Mouse (Mus musculus) small intestine, adult 2 months (tissue): ENCODE results near the gene Plekhh3. TPM values are rescaled to one million over a fixed set of nuclear protein-coding genes. Genes with fewer than 3 reads are reported as not detected.
A peak's percentile ranks its signal among the peaks of the same experiment; 100 is the strongest.

ENCODE experiments used
- H3K27ac ChIP-seq: fragments of 200-500 bp; 2 replicates; pipeline ENCODE4 v1.5.1; 2012; ENCODE audit warnings: low read depth, low read length, control low read depth, inconsistent platforms; ENCODE audit not compliant: insufficient read depth
- H3K27me3 ChIP-seq: fragments of 200-500 bp; 2 replicates; pipeline ENCODE4 v1.6.1; 2012; ENCODE audit warnings: mild to moderate bottlenecking, moderate library complexity, low read length, inconsistent platforms; ENCODE audit not compliant: control insufficient read depth, insufficient read depth
- H3K36me3 ChIP-seq: fragments of 200-500 bp; 2 replicates; pipeline ENCODE4 v1.6.1; 2012; ENCODE audit warnings: mild to moderate bottlenecking, low read length, control low read depth, inconsistent platforms; ENCODE audit not compliant: control insufficient read depth, insufficient read depth
- H3K4me1 ChIP-seq: fragments of 200-500 bp; 2 replicates; pipeline ENCODE4 v1.6.1; 2012; ENCODE audit warnings: low read length, inconsistent platforms, mixed read lengths; ENCODE audit not compliant: control insufficient read depth, insufficient read depth, insufficient read length
- H3K4me3 ChIP-seq: fragments of 200-500 bp; 2 replicates; pipeline ENCODE4 v1.5.1; 2012; ENCODE audit warnings: low read depth, mild to moderate bottlenecking, control low read depth, inconsistent platforms, low read length, moderate library complexity
- CTCF ChIP-seq: fragments of 200-500 bp; IDR thresholded peaks from 2 replicates; pipeline ENCODE4 v1.5.1; 2012; ENCODE audit warnings: low read depth, mild to moderate bottlenecking, control low read depth, inconsistent platforms, low read length, moderate library complexity, mixed read lengths; ENCODE audit not compliant: insufficient replicate concordance, insufficient read length; ENCODE audit errors: extremely low read depth
- POLR2A ChIP-seq: fragments of 200-500 bp; IDR thresholded peaks from 2 replicates; pipeline ENCODE4 v1.6.1; 2012; ENCODE audit warnings: low read depth, mild to moderate bottlenecking, control low read depth, inconsistent platforms, low read length, moderate library complexity
- WGBS: fragments of 180-500 bp; shearing (Covaris S2); methylation state at CpG from one replicate; pipeline ENCODE4 v1.1.7; 2018; 5-methylcytosine and 5-hydroxymethylcytosine counted together
- polyA plus RNA-seq: library from polyadenylated mRNA; depleted of rRNA; stranded (reverse); fragments of >200 nt; gene quantifications from 2 replicates; pipeline ENCODE4 v1.2.3, GENCODE M21; 2012; rRNA removed

Plekhh3 gene
- polyA plus RNA-seq, result 33.0 and 84.5 TPM in 2 replicates

DNA sequence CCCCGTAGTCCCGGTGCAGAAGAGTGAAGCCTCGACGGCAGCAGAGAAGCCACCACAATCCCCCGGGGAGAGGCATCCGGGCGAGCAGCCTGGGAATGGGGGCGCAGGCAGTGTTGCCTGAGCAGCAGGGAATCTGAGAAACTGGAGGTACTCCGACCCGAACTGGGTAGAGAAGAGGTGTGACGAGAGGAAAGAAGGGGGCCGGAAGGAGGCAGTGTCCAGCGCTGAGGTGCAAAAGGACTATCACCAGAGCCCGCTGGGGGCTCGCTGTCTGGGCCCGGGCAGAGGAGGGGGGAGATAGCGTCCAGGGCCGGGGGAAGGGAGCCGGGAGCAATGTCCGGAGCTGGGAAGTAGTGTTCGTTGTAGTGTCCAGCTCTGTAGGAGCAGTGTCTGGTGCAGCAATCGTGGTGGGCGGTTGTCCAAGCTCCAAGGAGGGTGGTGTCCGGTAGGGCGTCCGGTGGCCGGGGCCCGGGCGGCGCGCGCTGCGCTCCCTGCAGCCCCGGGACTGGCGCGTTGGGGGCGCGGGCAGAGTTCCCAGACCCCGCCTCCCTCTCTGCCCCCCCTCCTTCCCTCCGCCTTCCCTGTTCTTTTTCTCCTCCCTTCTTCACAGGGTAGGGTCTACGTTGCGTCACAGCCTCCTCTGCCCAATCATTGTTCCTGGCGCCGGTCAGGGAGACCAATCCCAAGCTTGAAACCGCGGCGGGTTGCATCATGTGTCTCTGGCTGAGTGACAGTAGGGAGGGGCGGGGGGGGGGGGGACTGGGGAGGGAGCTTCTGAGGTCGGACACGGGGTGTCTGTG is at the start of gene Plekhh3:
Gene Plekhh3, minus strand, starts transcription at position 541 of the 800 bp plus-strand sequence.
- no peaks in the 10 kb centered on the region for H3K27me3 ChIP-seq
- peaks cover 19% of the 10 kb centered on the region for H3K36me3 ChIP-seq
- H3K4me1 ChIP-seq, result peaks cover 25% of the 10 kb centered on the region
- TF ChIP-seq POLR2A (peak; percentile 51; the same call in 1 of the 2 replicates), CTCF (no peak)
- under 1% methylated on average over 50 of the region's 50 CpGs for WGBS
- H3K27ac ChIP-seq, result peak within 1 kb of the TSS; percentile 90
- peak within 1 kb of the TSS; percentile 85 for H3K4me3 ChIP-seq

GRCm38 (mm10) chr11:101220853-101221252 is 49.7 kb upstream of the Plekhh3 start:
- WGBS, result 3% methylated on average over 2 of the region's 2 CpGs
- Histone ChIP-seq H3K27ac (peak overlapping the region; percentile 91), H3K4me3 (no peak overlapping the region), H3K4me1 (peaks cover 5% of the 10 kb centered on the region; the same call in 1 of the 2 replicates), H3K27me3 (no peaks in the 10 kb centered on the region), H3K36me3 (peaks cover 18% of the 10 kb centered on the region)
- TF ChIP-seq CTCF (no peak), POLR2A (no peak)

- Histone ChIP-seq H3K36me3 (peaks cover 34% of the 10 kb centered on the region), H3K4me1 (peaks cover 5% of the 10 kb centered on the region; the same call in 1 of the 2 replicates), H3K27ac (peak overlapping the region; percentile 34; the same call in 1 of the 2 replicates), H3K27me3 (no peaks in the 10 kb centered on the region), H3K4me3 (no peak overlapping the region)
- 88% methylated on average over 10 of the region's 10 CpGs for WGBS
- TF ChIP-seq CTCF, result no peak
- no peak for TF ChIP-seq POLR2A
Observed at GRCm38 (mm10) chr11:101218436-101219055, 47.4 kb upstream of the Plekhh3 start.

DNA sequence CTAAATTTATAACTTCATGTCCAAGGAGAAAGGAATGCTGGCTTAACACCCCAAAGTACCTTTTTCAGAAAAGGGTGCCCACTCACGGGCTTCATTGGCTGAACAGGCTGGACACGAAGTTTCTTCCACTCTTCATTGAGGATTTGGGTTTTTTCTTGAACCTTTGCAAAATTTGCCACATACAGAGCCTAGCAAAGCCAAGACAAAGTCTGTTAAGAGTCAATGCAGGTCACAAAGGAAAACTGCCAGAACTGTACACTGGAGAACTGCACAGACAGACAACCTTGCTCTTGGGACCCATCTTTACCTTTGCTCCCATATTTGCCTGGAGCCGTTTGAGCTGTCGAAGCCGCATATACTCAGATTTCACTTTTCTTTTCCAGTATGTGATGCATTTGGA is 45.8 kb upstream of the Plekhh3 start:
- peaks cover 41% of the 10 kb centered on the region for H3K36me3 ChIP-seq
- TF ChIP-seq CTCF (no peak), POLR2A (no peak)
- H3K27me3 ChIP-seq, result no peaks in the 10 kb centered on the region
- H3K27ac ChIP-seq, result no peak overlapping the region
- H3K4me1 ChIP-seq, result peaks cover 5% of the 10 kb centered on the region; the same call in 1 of the 2 replicates
- H3K4me3 ChIP-seq, result no peak overlapping the region
- WGBS, result 84% methylated on average over 5 of the region's 5 CpGs

GRCm38 (mm10) chr11:101211970-101212369 is 40.8 kb upstream of the Plekhh3 start:
- Histone ChIP-seq H3K27me3 (no peaks in the 10 kb centered on the region), H3K27ac (no peak overlapping the region), H3K36me3 (peaks cover 58% of the 10 kb centered on the region), H3K4me1 (no peaks in the 10 kb centered on the region), H3K4me3 (no peak overlapping the region)
- no peak for TF ChIP-seq POLR2A
- TF ChIP-seq CTCF, result no peak
- 41% methylated on average over 3 of the region's 3 CpGs for WGBS

DNA sequence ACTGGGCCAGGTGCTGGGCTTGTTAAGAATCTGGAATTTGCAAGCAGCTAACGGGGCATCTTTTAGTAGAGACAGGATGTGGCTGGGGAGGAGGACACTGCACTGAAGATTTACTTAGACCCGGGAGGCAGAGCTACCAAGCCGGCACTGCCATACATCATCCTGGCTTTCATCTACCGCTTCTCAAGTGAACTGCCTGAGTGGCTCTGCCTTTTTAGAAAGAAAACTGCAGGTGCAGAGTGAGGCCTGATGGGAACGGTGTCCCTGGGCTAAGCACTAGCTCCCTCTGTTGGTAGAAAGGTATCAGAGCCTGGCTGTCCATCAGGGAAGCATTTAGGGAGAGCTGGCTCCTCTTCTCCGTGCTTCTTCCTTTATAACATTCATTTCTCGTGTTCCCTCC is 29.8 kb upstream of the Plekhh3 start:
- Histone ChIP-seq H3K36me3 (peaks cover 78% of the 10 kb centered on the region), H3K27ac (no peak overlapping the region), H3K4me1 (no peaks in the 10 kb centered on the region), H3K4me3 (no peak overlapping the region), H3K27me3 (no peaks in the 10 kb centered on the region)
- TF ChIP-seq POLR2A, result no peak
- peak; percentile 67; the same call in 1 of the 2 replicates for TF ChIP-seq CTCF
- 38% methylated on average over 7 of the region's 7 CpGs for WGBS

DNA sequence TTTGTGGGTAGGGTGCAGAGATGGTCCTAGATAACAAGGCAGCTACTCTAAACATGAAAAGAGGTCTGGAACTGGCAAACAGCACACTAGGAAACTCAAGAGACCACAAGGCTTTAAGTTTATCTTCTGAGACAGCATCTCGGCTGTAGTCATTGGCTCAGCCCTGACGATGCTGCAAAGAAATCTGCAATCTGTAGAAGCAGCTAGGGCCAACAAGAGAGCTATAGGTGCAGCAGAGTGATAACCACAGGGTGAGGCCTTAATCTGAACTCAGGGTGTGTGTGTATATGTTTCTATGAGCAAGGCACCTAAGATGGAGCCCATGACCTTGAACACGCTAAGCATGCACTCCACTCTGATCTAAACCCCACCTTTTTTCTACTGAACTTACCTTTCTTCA is 28.4 kb upstream of the Plekhh3 start:
- 81% methylated on average over 3 of the region's 3 CpGs for WGBS
- H3K36me3 ChIP-seq, result peaks cover 78% of the 10 kb centered on the region

More for the DNA sequence above, 28.4 kb upstream of the Plekhh3 start:
- TF ChIP-seq CTCF (no peak), POLR2A (no peak)
- Histone ChIP-seq H3K27ac (no peak overlapping the region), H3K4me1 (no peaks in the 10 kb centered on the region), H3K4me3 (no peak overlapping the region), H3K27me3 (no peaks in the 10 kb centered on the region)
